Mouse (Mus musculus) midbrain, embryonic 14.5 days (tissue): ENCODE data around the gene Vps51. TPM values are rescaled to one million over a fixed set of nuclear protein-coding genes. Genes with fewer than 3 reads are reported as not detected.

Experiments used
- ATAC-seq: fragments of 200-750 bp; cut with Nextera tagmentation; 2 replicates; pipeline ENCODE4 v1.8.0; 2017; ENCODE audit warnings: moderate number of reproducible peaks, moderate library complexity; ENCODE audit not compliant: low FRiP score, low TSS enrichment
- DNase-seq: peaks from one replicate; pipeline ENCODE4 v3.0.0-alpha.2; 2015
- H3K27ac ChIP-seq: fragments of 300-500 bp; sonication (generic); replicated peaks from 2 replicates; pipeline ENCODE4 v1.5.1; 2014; ENCODE audit warnings: mild to moderate bottlenecking, low read depth, low read length, moderate library complexity
- H3K27me3 ChIP-seq: fragments of 300-500 bp; sonication (generic); 2 replicates; pipeline ENCODE4 v1.6.1; 2014; ENCODE audit warnings: low read length, control low read depth, mixed read lengths; ENCODE audit not compliant: control insufficient read depth, insufficient read depth
- H3K36me3 ChIP-seq: fragments of 300-500 bp; sonication (generic); 2 replicates; pipeline ENCODE4 v1.6.1; 2014; ENCODE audit warnings: low read length, control low read depth; ENCODE audit not compliant: control insufficient read depth, insufficient read depth
- H3K4me1 ChIP-seq: fragments of 300-500 bp; sonication (generic); 2 replicates; pipeline ENCODE4 v1.6.1; 2014; ENCODE audit warnings: mild to moderate bottlenecking, antibody characterized with exemption, low read length, control low read depth; ENCODE audit not compliant: control insufficient read depth, insufficient read depth
- H3K4me2 ChIP-seq: fragments of 300-500 bp; sonication (generic); 2 replicates; pipeline ENCODE4 v1.6.1; 2014; ENCODE audit warnings: mild to moderate bottlenecking, low read length, moderate library complexity
- H3K4me3 ChIP-seq: fragments of 300-500 bp; sonication (generic); replicated peaks from 2 replicates; pipeline ENCODE4 v1.5.1; 2014; ENCODE audit warnings: low read depth, low read length
- H3K9ac ChIP-seq: fragments of 300-500 bp; sonication (generic); replicated peaks from 2 replicates; pipeline ENCODE4 v1.6.1; 2014; ENCODE audit warnings: mild to moderate bottlenecking, low read length, moderate library complexity
- H3K9me3 ChIP-seq: fragments of 300-500 bp; sonication (generic); 2 replicates; pipeline ENCODE4 v1.6.1; 2016; ENCODE audit warnings: low read length, control low read depth, mixed read lengths; ENCODE audit not compliant: control insufficient read depth
- WGBS: fragments of 180-500 bp; shearing (Covaris S2); extraction: QIAGEN DNeasy Blood & Tissue Kit; methylation state at CpG from one replicate; pipeline ENCODE4 v1.1.7; 2014; 5-methylcytosine and 5-hydroxymethylcytosine counted together
- microRNA-seq: library from miRNA; unstranded; fragments of <30 nt; microRNA quantifications from one replicate; pipeline ENCODE4, GENCODE M21; 2016
- polyA plus RNA-seq: library from polyadenylated mRNA; unstranded; fragments of >200 nt; fragmentation: Nextera tagmentation; extraction: Ambion mirVana; gene quantifications from 2 replicates; pipeline ENCODE4 v1.2.1, GENCODE M21; 2014

Vps51 gene
- polyA plus RNA-seq, 1 experiment from 2014 or later: 86.1 TPM

DNA sequence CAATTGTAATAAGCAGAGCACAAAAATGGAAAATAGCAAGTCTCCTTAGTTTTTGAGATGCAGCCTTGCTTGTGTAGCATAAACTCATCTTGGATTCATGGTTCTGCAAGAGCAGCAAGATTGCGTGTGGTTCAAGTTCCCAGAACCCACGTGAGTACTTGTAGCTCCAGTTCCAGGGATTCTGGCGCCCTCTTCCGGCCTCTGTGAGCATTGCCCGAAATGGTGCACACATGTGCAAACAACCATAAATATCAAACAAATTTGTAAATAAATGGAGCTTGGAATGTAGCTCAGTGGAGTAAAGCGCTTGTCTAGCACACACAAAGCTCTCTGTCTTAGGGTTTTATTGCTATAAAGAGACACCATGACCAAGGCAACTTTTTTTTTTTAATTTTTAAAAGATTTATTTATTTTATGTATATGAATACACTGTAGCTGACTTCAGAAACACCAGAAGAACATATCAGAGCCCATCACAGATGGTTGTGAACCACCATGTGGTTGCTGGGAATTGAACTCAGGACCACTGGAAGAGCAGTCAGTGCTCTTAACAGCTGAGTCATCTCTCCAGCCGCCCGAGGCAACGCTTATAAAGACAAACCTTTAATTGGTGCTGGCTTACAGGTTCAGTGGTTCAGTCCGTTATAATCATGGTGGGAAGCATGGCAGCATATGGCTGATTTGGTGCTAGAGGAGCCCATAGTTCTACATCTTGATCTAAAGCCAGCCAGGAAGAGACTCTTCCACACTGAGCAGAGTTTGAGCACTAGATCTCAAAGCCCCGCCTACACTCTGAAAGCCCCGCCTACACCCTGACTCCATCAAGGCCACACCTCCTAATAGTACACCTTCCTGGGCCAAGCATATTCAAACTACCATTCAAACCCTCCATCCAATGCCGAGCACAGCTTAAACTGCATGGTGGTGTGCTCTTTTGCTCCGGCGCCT lies 58.6 kb downstream of the Vps51 start:
- Histone ChIP-seq H3K27ac (no peak overlapping the region), H3K4me1 (no peaks in the 10 kb centered on the region), H3K4me2 (no peak overlapping the region), H3K27me3 (peaks cover 7% of the 10 kb centered on the region; the same call in 1 of the 2 replicates), H3K36me3 (no peaks in the 10 kb centered on the region), H3K9ac (no peak overlapping the region), H3K9me3 (no peaks in the 10 kb centered on the region), H3K4me3 (no peak overlapping the region)
- peak; percentile 86 for DNase-seq
- ATAC-seq: no peak
- WGBS: 32% methylated on average over 15 of the region's 15 CpGs

Small RNA genes lying within 50 kb of the gene (microRNA-seq; reads per million reads assigned to microRNA genes)
- 2.8 reads per million, percentile 19 among the genes with 10 or more reads in this experiment for gene Mir6988

Other genes with a start within 250 kb of the Vps51 start
- gene Frmd8, start 202.0 kb downstream of the Vps51 start, polyA plus RNA-seq: 8.3 and 12.2 TPM in 2 replicates
- gene Slc25a45, start 199.4 kb downstream of the Vps51 start, polyA plus RNA-seq: 0.73 and 1.2 TPM in 2 replicates
- gene Tigd3, start 183.1 kb downstream of the Vps51 start, polyA plus RNA-seq: 9.9 and 10.8 TPM in 2 replicates
- gene Dpf2, start 164.2 kb downstream of the Vps51 start, polyA plus RNA-seq: 96.6 and 108 TPM in 2 replicates
- gene Cdc42ep2, start 152.4 kb downstream of the Vps51 start, polyA plus RNA-seq: 12.3 and 16.2 TPM in 2 replicates
- 17.6 and 23.4 TPM in 2 replicates for gene Pola2, start 113.0 kb downstream of the Vps51 start, polyA plus RNA-seq
- not detected in 2 replicates for gene Slc22a20, start 91.1 kb downstream of the Vps51 start, polyA plus RNA-seq
- 2.4 and 2.6 TPM in 2 replicates for gene Capn1, start 61.3 kb downstream of the Vps51 start, polyA plus RNA-seq
- gene Syvn1, start 30.7 kb downstream of the Vps51 start, polyA plus RNA-seq: 28.8 and 33.6 TPM in 2 replicates
- gene Mrpl49, start 19.4 kb downstream of the Vps51 start, polyA plus RNA-seq: 72.9 and 73.0 TPM in 2 replicates
- 602 and 698 TPM in 2 replicates for gene Fau, start 19.4 kb downstream of the Vps51 start, polyA plus RNA-seq
- 32.4 and 37.9 TPM in 2 replicates for gene Znhit2, start 16.0 kb downstream of the Vps51 start, polyA plus RNA-seq
- gene Tm7sf2, start 8.9 kb downstream of the Vps51 start, polyA plus RNA-seq: 43.7 and 57.6 TPM in 2 replicates
- gene Tmem262, start 2.8 kb upstream of the Vps51 start, polyA plus RNA-seq: not detected in 2 replicates
- gene Gm28374, start 5.0 kb upstream of the Vps51 start, polyA plus RNA-seq: 0.92 and 1.6 TPM in 2 replicates
- gene Zfpl1, start 7.7 kb upstream of the Vps51 start, polyA plus RNA-seq: 85.5 and 90.6 TPM in 2 replicates
- 4.7 and 8.6 TPM in 2 replicates for gene Cdca5, start 7.8 kb upstream of the Vps51 start, polyA plus RNA-seq
- not detected in 2 replicates for gene AC131692.1, start 17.2 kb upstream of the Vps51 start, polyA plus RNA-seq
- 0.31 and 0.49 TPM in 2 replicates for gene Naaladl1, start 28.6 kb upstream of the Vps51 start, polyA plus RNA-seq
- 45.8 and 56.6 TPM in 2 replicates for gene Sac3d1, start 41.4 kb upstream of the Vps51 start, polyA plus RNA-seq
- 49.8 and 67.4 TPM in 2 replicates for gene Snx15, start 51.1 kb upstream of the Vps51 start, polyA plus RNA-seq
- gene Batf2, start 63.8 kb upstream of the Vps51 start, polyA plus RNA-seq: 0.25 TPM in 1 of 2 replicates, not detected in the other
- 104 and 145 TPM in 2 replicates for gene Arl2, start 64.3 kb upstream of the Vps51 start, polyA plus RNA-seq
- gene Majin, start 107.2 kb upstream of the Vps51 start, polyA plus RNA-seq: not detected in 2 replicates
- gene Gpha2, start 149.1 kb upstream of the Vps51 start, polyA plus RNA-seq: not detected in 2 replicates
- 117 and 142 TPM in 2 replicates for gene Ppp2r5b, start 158.6 kb upstream of the Vps51 start, polyA plus RNA-seq
- 13.7 and 15.4 TPM in 2 replicates for gene Atg2a, start 164.4 kb upstream of the Vps51 start, polyA plus RNA-seq
- gene Ehd1, start 199.5 kb upstream of the Vps51 start, polyA plus RNA-seq: 75.0 and 80.1 TPM in 2 replicates
- gene Cdc42bpg, start 229.2 kb upstream of the Vps51 start, polyA plus RNA-seq: 0.43 and 1.3 TPM in 2 replicates